Mouse (Mus musculus): ENCODE results near the gene Efl1.

DNA sequence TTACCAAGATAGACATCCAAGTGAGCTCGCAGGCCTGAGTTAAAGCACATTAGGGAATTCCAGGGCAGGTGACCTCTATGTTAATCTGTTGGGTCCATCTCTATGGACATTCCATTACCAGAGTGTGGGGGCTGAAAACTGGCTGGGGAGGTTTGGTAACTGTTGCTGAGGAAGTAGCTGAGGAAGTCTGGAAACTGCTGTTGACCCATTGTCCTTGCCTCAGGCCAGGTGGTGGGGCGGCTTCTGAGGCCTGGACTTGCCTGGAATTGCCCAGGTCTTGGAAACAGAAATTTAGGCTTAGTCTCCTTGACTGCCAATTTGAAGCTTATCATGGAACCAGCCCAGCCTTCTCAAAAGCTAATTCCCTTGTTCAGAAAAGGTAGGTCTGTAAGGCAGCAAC, 134.7 kb downstream of the Efl1 start:
- no peak for TF ChIP-seq CTCF (IDR thresholded peaks at IDR 0.05; ENCODE audit: borderline replicate concordance, insufficient read depth, low read depth, low read length)
- no peak for TF ChIP-seq POLR2A (IDR thresholded peaks at IDR 0.05; ENCODE audit: borderline replicate concordance, insufficient read depth, low read length)
